Mouse (Mus musculus) liver, embryonic 14.5 days (tissue): Measurements from ENCODE around the gene Nin.

Experiments used
- CTCF ChIP-seq: IDR thresholded peaks from 2 replicates; pipeline ENCODE4 v1.5.1; 2016; ENCODE audit warnings: antibody characterized with exemption, low read depth, control low read depth
- EP300 ChIP-seq: IDR thresholded peaks from 2 replicates; pipeline ENCODE4 v1.6.1; 2016; ENCODE audit warnings: antibody characterized with exemption, low read depth

GRCm38 (mm10) chr12:70104776-70105420 is 8.6 kb downstream of the Nin start:
- TF ChIP-seq CTCF, result no peak
- no peak for TF ChIP-seq EP300
